Mouse (Mus musculus) cerebellum, adult 9-11 months (tissue): ENCODE results near the gene Stkld1.

Experiments used
- DNase-seq: peaks from one replicate; pipeline ENCODE4 v3.0.0; 2022

Gene Stkld1

GRCm38 (mm10) chr2:26964724-26965370 lies 31.0 kb downstream of the Stkld1 start:
- no peak for DNase-seq

GRCm38 (mm10) chr2:26967262-26967661 lies 33.4 kb downstream of the Stkld1 start:
- DNase-seq = no peak

GRCm38 (mm10) chr2:26973116-26973515 lies 39.3 kb downstream of the Stkld1 start, which contains the start of gene Adamts13:
Gene Adamts13, plus strand, starts transcription at chr2:26973416.
- DNase-seq = no peak

GRCm38 (mm10) chr2:26973960-26974359 lies 40.1 kb downstream of the Stkld1 start:
- no peak for DNase-seq

GRCm38 (mm10) chr2:26980361-26980760 lies 46.5 kb downstream of the Stkld1 start:
- no peak for DNase-seq

GRCm38 (mm10) chr2:26984179-26984578 lies 50.3 kb downstream of the Stkld1 start:
- no peak for DNase-seq

- no peak for DNase-seq
These were observed 50.8 kb downstream of the Stkld1 start for GRCm38 (mm10) chr2:26984640-26985039.

GRCm38 (mm10) chr2:26993936-26994335 lies 60.1 kb downstream of the Stkld1 start:
- no peak for DNase-seq

- no peak for DNase-seq
These were observed 63.7 kb downstream of the Stkld1 start for GRCm38 (mm10) chr2:26997498-26997897.

GRCm38 (mm10) chr2:26997993-26998392 lies 64.1 kb downstream of the Stkld1 start:
- no peak for DNase-seq
